Mouse (Mus musculus) brain, embryonic 14.5 days (tissue): ENCODE measurements around the gene Prpf40b.

Experiments used
- CTCF ChIP-seq: fragments of 200-500 bp; IDR thresholded peaks from 2 replicates; pipeline ENCODE4 v1.5.1; 2012; ENCODE audit warnings: inconsistent platforms, mild to moderate bottlenecking, moderate library complexity, borderline replicate concordance; ENCODE audit not compliant: insufficient read depth, insufficient read length; ENCODE audit errors: extremely low read depth
- POLR2A ChIP-seq: fragments of 200-500 bp; IDR thresholded peaks from 2 replicates; pipeline ENCODE4 v1.6.1; 2012; ENCODE audit warnings: mild to moderate bottlenecking, inconsistent platforms, borderline replicate concordance; ENCODE audit not compliant: poor library complexity, insufficient read depth, insufficient read length, severe bottlenecking; ENCODE audit errors: extremely low read depth

DNA sequence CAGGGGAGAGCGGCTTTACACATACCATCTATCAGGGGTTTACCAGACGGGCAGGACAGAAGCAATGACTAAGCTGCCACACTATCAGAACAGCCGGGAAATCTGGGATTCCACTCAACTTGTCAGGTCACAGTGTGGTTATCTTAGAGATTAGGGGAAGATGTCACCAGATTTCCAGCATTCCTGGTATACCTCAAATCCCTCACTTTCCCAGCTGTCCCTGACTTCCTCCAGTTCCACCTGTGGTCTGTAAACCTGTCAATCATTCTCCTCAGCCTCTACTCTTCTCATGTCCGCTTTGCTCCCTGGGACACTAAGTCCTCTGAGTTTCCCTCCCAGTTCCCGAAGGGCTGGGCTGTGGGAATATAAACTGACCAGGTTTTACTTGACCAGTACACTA is 57.4 kb downstream of the Prpf40b start:
- TF ChIP-seq CTCF (no peak), POLR2A (no peak)
